Mouse (Mus musculus): ENCODE results near the gene Atp6v0e2.
"Not testable (repeated sequence)": the region's sequence is repeated elsewhere in the genome, so short reads cannot be mapped to it uniquely, and the experiment has no call there.

Gene Atp6v0e2

GRCm38 (mm10) chr6:48537105-48537954 is at the start of gene Atp6v0e2:
Atp6v0e2 (plus strand) TSS chr6:48537615.
- peak; percentile 83 for DNase-seq

GRCm38 (mm10) chr6:48487747-48488725 is 49.4 kb upstream of the Atp6v0e2 start:
- peak; percentile 31 for DNase-seq

GRCm38 (mm10) chr6:48489741-48490140 is 47.7 kb upstream of the Atp6v0e2 start:
- no peak for DNase-seq

GRCm38 (mm10) chr6:48491361-48491760 is 46.1 kb upstream of the Atp6v0e2 start:
- no peak for DNase-seq

- peak; percentile 78 for DNase-seq
Measured at GRCm38 (mm10) chr6:48493136-48493730, 44.2 kb upstream of the Atp6v0e2 start.

- peak; percentile 73 for DNase-seq
Measured at GRCm38 (mm10) chr6:48497521-48497920, 39.9 kb upstream of the Atp6v0e2 start.

- DNase-seq, result no peak
Measured at GRCm38 (mm10) chr6:48503847-48504240, 33.6 kb upstream of the Atp6v0e2 start.

- DNase-seq, result peak; percentile 89
Measured at GRCm38 (mm10) chr6:48504241-48504854, 33.1 kb upstream of the Atp6v0e2 start.

- no peak for DNase-seq
Measured at GRCm38 (mm10) chr6:48508087-48508486, 29.3 kb upstream of the Atp6v0e2 start.

GRCm38 (mm10) chr6:48510426-48510825 is 27.0 kb upstream of the Atp6v0e2 start:
- no peak for DNase-seq

GRCm38 (mm10) chr6:48511861-48512260 is 25.6 kb upstream of the Atp6v0e2 start:
- no peak for DNase-seq

- not testable (repeated sequence) for DNase-seq
Measured at GRCm38 (mm10) chr6:48524882-48525281, 12.5 kb upstream of the Atp6v0e2 start.

GRCm38 (mm10) chr6:48527901-48528300 is 9.5 kb upstream of the Atp6v0e2 start:
- DNase-seq, result no peak

GRCm38 (mm10) chr6:48529261-48529660 is 8.2 kb upstream of the Atp6v0e2 start:
- DNase-seq, result no peak

- DNase-seq, result no peak
Measured at GRCm38 (mm10) chr6:48529871-48530440, 7.5 kb upstream of the Atp6v0e2 start.

- DNase-seq, result no peak
Measured at GRCm38 (mm10) chr6:48530862-48531261, 6.6 kb upstream of the Atp6v0e2 start.

GRCm38 (mm10) chr6:48533475-48533874 is 3.9 kb upstream of the Atp6v0e2 start:
- DNase-seq, result no peak

GRCm38 (mm10) chr6:48534913-48535312 is 2.5 kb upstream of the Atp6v0e2 start:
- no peak for DNase-seq

- no peak for DNase-seq
Measured at GRCm38 (mm10) chr6:48536091-48536490, 1.3 kb upstream of the Atp6v0e2 start.

- peak; percentile 86 for DNase-seq
Measured at GRCm38 (mm10) chr6:48538841-48539737, 1.7 kb downstream of the Atp6v0e2 start.

- no peak for DNase-seq
Measured at GRCm38 (mm10) chr6:48539860-48540259, 2.4 kb downstream of the Atp6v0e2 start.

All from kidney, adult 9 months (tissue).